Comparison of ENCODE assay signal across 8 mouse cellular contexts in genomic region chr17:46201151-46201550, GRCm38 (mm10). TPM values are rescaled to one million over a fixed set of nuclear protein-coding genes. Genes with fewer than 3 reads are reported as not detected.
DNase-seq lines count a peak whose midpoint lies in the region; ATAC-seq and TF ChIP-seq lines count a peak whose summit lies in the region.

No protein-coding gene starts in this region.

- no peak for TF ChIP-seq POLR2A in heart, adult 2 months (IDR thresholded peaks at IDR 0.05; ENCODE audit: insufficient read depth, low read depth, low read length)

- no peaks in the 10 kb centered on the region for H3K27me3 ChIP-seq in heart, postnatal 0 days (ENCODE audit: control insufficient read depth, insufficient read depth, low read length)
- no peaks in the 10 kb centered on the region for H3K27me3 ChIP-seq in heart, adult 2 months (ENCODE audit: control insufficient read depth, insufficient read depth, low read length)
- no peaks in the 10 kb centered on the region for H3K27me3 ChIP-seq in hindbrain, embryonic 11.5 days (ENCODE audit: control insufficient read depth, insufficient read depth, low read length)
- no peaks in the 10 kb centered on the region for H3K27me3 ChIP-seq in midbrain, embryonic 12.5 days

- intact Hi-C loops in heart, adult 2 months (cut with DNase I), result loop anchor here (5.0 kb wide), 1 partner anchor 34 kb away; no protein-coding TSS in a partner anchor

- no peak overlapping the region; the same call in 1 of the 2 replicates for H3K9ac ChIP-seq in heart, postnatal 0 days (replicated peaks; ENCODE audit: low read depth, low read length)
- no peak overlapping the region for H3K9ac ChIP-seq in heart, adult 2 months (ENCODE audit: low read depth, low read length)
- peak overlapping the region; percentile 17; the same call in 1 of the 2 replicates for H3K9ac ChIP-seq in hindbrain, embryonic 11.5 days (ENCODE audit: low read depth, low read length)
- peak overlapping the region; percentile 86; the same call in 1 of the 2 replicates for H3K9ac ChIP-seq in midbrain, embryonic 12.5 days (replicated peaks)

- peak overlapping the region; percentile 89 for H3K4me3 ChIP-seq in heart, postnatal 0 days (ENCODE audit: low read depth, low read length)
- no peak overlapping the region for H3K4me3 ChIP-seq in heart, adult 2 months
- H3K4me3 ChIP-seq in hindbrain, embryonic 11.5 days (ENCODE audit: low read depth, low read length), result peak overlapping the region; percentile 93
- H3K4me3 ChIP-seq in midbrain, embryonic 12.5 days, result peak overlapping the region; percentile 96; the same call in 1 of the 2 replicates

- H3K36me3 ChIP-seq in heart, postnatal 0 days (replicated peaks; ENCODE audit: control insufficient read depth, insufficient read depth, low read length), result peaks cover 41% of the 10 kb centered on the region
- peaks cover 7% of the 10 kb centered on the region for H3K36me3 ChIP-seq in heart, adult 2 months (ENCODE audit: control insufficient read depth, insufficient read depth, low read length)
- H3K36me3 ChIP-seq in hindbrain, embryonic 11.5 days (ENCODE audit: control insufficient read depth, insufficient read depth, low read length), result no peaks in the 10 kb centered on the region
- H3K36me3 ChIP-seq in midbrain, embryonic 12.5 days, result peaks cover 38% of the 10 kb centered on the region

- TF ChIP-seq CTCF in heart, postnatal 0 days (IDR thresholded peaks at IDR 0.05; ENCODE audit: low read depth), result no peak
- TF ChIP-seq CTCF in heart, adult 2 months (IDR thresholded peaks at IDR 0.05), result no peak

- H3K27ac ChIP-seq in heart, postnatal 0 days (ENCODE audit: low read depth), result no peak overlapping the region
- no peak overlapping the region for H3K27ac ChIP-seq in heart, adult 2 months
- no peak overlapping the region for H3K27ac ChIP-seq in hindbrain, embryonic 11.5 days (ENCODE audit: low read depth, low read length)
- no peak overlapping the region for H3K27ac ChIP-seq in midbrain, embryonic 12.5 days (replicated peaks)

- 50% methylated on average over 6 of the region's 6 CpGs for WGBS in heart, postnatal 0 days
- 30% methylated on average over 6 of the region's 6 CpGs for whole genome bisulfite sequencing in heart, adult 2 months
- WGBS in hindbrain, embryonic 11.5 days, result 77% methylated on average over 6 of the region's 6 CpGs
- WGBS in midbrain, embryonic 12.5 days, result 71% methylated on average over 6 of the region's 6 CpGs

- no peak for TF ChIP-seq EP300 in heart, postnatal 0 days (IDR thresholded peaks at IDR 0.05; ENCODE audit: low read depth)
- TF ChIP-seq EP300 in heart, adult 2 months (IDR thresholded peaks at IDR 0.05; ENCODE audit: insufficient read depth, low read depth, low read length), result no peak

- H3K4me2 ChIP-seq in heart, postnatal 0 days (ENCODE audit: low read depth, low read length), result peak overlapping the region; percentile 90; the same call in 1 of the 2 replicates
- H3K4me2 ChIP-seq in hindbrain, embryonic 11.5 days (replicated peaks; ENCODE audit: low read depth, low read length), result peak overlapping the region; percentile 22; the same call in 1 of the 2 replicates
- peak overlapping the region; percentile 86 for H3K4me2 ChIP-seq in midbrain, embryonic 12.5 days (replicated peaks)

- H3K9me3 ChIP-seq in heart, postnatal 0 days (replicated peaks; ENCODE audit: control insufficient read depth, low read length), result no peaks in the 10 kb centered on the region
- no peaks in the 10 kb centered on the region for H3K9me3 ChIP-seq in hindbrain, embryonic 11.5 days (ENCODE audit: control insufficient read depth, low read length)
- H3K9me3 ChIP-seq in midbrain, embryonic 12.5 days, result no peaks in the 10 kb centered on the region

- ATAC-seq in heart, postnatal 0 days (ENCODE audit: insufficient read depth, low read depth), result no peak
- no peak for ATAC-seq in hindbrain, embryonic 11.5 days (ENCODE audit: low FRiP score)
- ATAC-seq in midbrain, embryonic 12.5 days (ENCODE audit: low FRiP score, low read depth), result no peak

- no peaks in the 10 kb centered on the region for H3K79me2 ChIP-seq in heart, adult 2 months (replicated peaks; ENCODE audit: control insufficient read depth, insufficient read depth, low read length)

- peaks cover 19% of the 10 kb centered on the region for H3K4me1 ChIP-seq in heart, postnatal 0 days (ENCODE audit: control insufficient read depth, insufficient read depth)
- peaks cover 2% of the 10 kb centered on the region for H3K4me1 ChIP-seq in heart, adult 2 months (ENCODE audit: control insufficient read depth, insufficient read depth, low read length)
- no peaks in the 10 kb centered on the region for H3K4me1 ChIP-seq in hindbrain, embryonic 11.5 days (replicated peaks; ENCODE audit: control insufficient read depth, insufficient read depth, low read length)
- H3K4me1 ChIP-seq in midbrain, embryonic 12.5 days, result peaks cover 30% of the 10 kb centered on the region

- no peak for DNase-seq in heart, postnatal 0 days (ENCODE audit: low spot score)
- DNase-seq in heart, adult 2 months, result no peak
- DNase-seq in adrenal gland, postnatal 10 days, result peak; percentile 54
- no peak for DNase-seq in hindbrain, embryonic 11.5 days (ENCODE audit: low spot score)
- DNase-seq in cerebellum, adult 8-10 months, result no peak
- no peak for DNase-seq in gastrocnemius, adult 8-10 months (ENCODE audit: low spot score in 2 of 2)
- DNase-seq in cerebellum, adult 9-10 months, result no peak

RNA-seq across cellular contexts. Expression of gene Polh, which starts 1.3 kb away (rescaled TPM):
- 11.0 and 13.0 TPM in 2 replicates for total RNA-seq in heart, postnatal 0 days (2014; rRNA removed; ENCODE audit: low replicate concordance)
- 7.8 and 7.9 TPM in 2 replicates for polyA plus RNA-seq in heart, postnatal 0 days (2015; fragmentation: Nextera tagmentation; extraction: Ambion mirVana)
- total RNA-seq in heart, adult 2 months (2021), result 1 to 10 TPM; 8.2 to 8.3 TPM
- 3.5 and 4.6 TPM in 2 replicates for polyA plus RNA-seq in heart, adult 2 months (2012; rRNA removed)
- 10 to 100 TPM; 25.5 to 31.4 TPM for total RNA-seq in adrenal gland, postnatal 10 days (2021)
- polyA plus RNA-seq in hindbrain, embryonic 11.5 days (2014; fragmentation: Nextera tagmentation; extraction: Ambion mirVana), result 10.4 and 10.7 TPM in 2 replicates
- 12.4 and 13.2 TPM in 2 replicates for polyA plus RNA-seq in midbrain, embryonic 12.5 days (2016; fragmentation: Nextera tagmentation; extraction: Ambion mirVana)
- 10 to 100 TPM; 12.3 to 16.2 (median 14.3) TPM for total RNA-seq in gastrocnemius, adult 8-10 months (2022)

RNA-seq across cellular contexts. Expression of gene Xpo5, which starts 1.4 kb away (rescaled TPM):
- 22.6 and 28.9 TPM in 2 replicates for total RNA-seq in heart, postnatal 0 days (2014; rRNA removed; ENCODE audit: low replicate concordance)
- polyA plus RNA-seq in heart, postnatal 0 days (2015; fragmentation: Nextera tagmentation; extraction: Ambion mirVana), result 9.9 and 11.7 TPM in 2 replicates
- total RNA-seq in heart, adult 2 months (2021), result 10 to 100 TPM; 21.5 to 22.0 TPM
- 14.2 and 21.5 TPM in 2 replicates for polyA plus RNA-seq in heart, adult 2 months (2012; rRNA removed)
- 10 to 100 TPM; 43.6 to 48.5 TPM for total RNA-seq in adrenal gland, postnatal 10 days (2021)
- polyA plus RNA-seq in hindbrain, embryonic 11.5 days (2014; fragmentation: Nextera tagmentation; extraction: Ambion mirVana), result 60.6 and 69.1 TPM in 2 replicates
- 63.1 and 63.2 TPM in 2 replicates for polyA plus RNA-seq in midbrain, embryonic 12.5 days (2016; fragmentation: Nextera tagmentation; extraction: Ambion mirVana)
- 10 to 100 TPM in 2 of 4 experiments, 1 to 10 TPM in 2; 8.0 to 10.3 (median 9.6) TPM for total RNA-seq in gastrocnemius, adult 8-10 months (2022)

RNA-seq across cellular contexts. Expression of gene Gtpbp2, which starts 40.3 kb away (rescaled TPM):
- total RNA-seq in heart, postnatal 0 days (2014; rRNA removed; ENCODE audit: low replicate concordance), result 66.4 and 99.0 TPM in 2 replicates
- 24.5 and 25.8 TPM in 2 replicates for polyA plus RNA-seq in heart, postnatal 0 days (2015; fragmentation: Nextera tagmentation; extraction: Ambion mirVana)
- 10 to 100 TPM; 55.2 to 57.3 TPM for total RNA-seq in heart, adult 2 months (2021)
- polyA plus RNA-seq in heart, adult 2 months (2012; rRNA removed), result 94.4 and 132 TPM in 2 replicates
- total RNA-seq in adrenal gland, postnatal 10 days (2021), result 10 to 100 TPM; 66.5 to 94.0 TPM
- polyA plus RNA-seq in hindbrain, embryonic 11.5 days (2014; fragmentation: Nextera tagmentation; extraction: Ambion mirVana), result 23.3 and 27.2 TPM in 2 replicates
- 38.6 and 42.9 TPM in 2 replicates for polyA plus RNA-seq in midbrain, embryonic 12.5 days (2016; fragmentation: Nextera tagmentation; extraction: Ambion mirVana)
- 10 to 100 TPM; 37.0 to 43.9 (median 40.3) TPM for total RNA-seq in gastrocnemius, adult 8-10 months (2022)

RNA-seq across cellular contexts. Expression of gene Polr1c, which starts 46.7 kb away (rescaled TPM):
- total RNA-seq in heart, postnatal 0 days (2014; rRNA removed; ENCODE audit: low replicate concordance), result 35.7 and 38.3 TPM in 2 replicates
- 27.2 TPM in 2 replicates for polyA plus RNA-seq in heart, postnatal 0 days (2015; fragmentation: Nextera tagmentation; extraction: Ambion mirVana)
- total RNA-seq in heart, adult 2 months (2021), result 10 to 100 TPM; 20.2 to 24.7 TPM
- 19.1 and 25.8 TPM in 2 replicates for polyA plus RNA-seq in heart, adult 2 months (2012; rRNA removed)
- total RNA-seq in adrenal gland, postnatal 10 days (2021), result 10 to 100 TPM; 68.3 to 72.3 TPM
- 100 and 113 TPM in 2 replicates for polyA plus RNA-seq in hindbrain, embryonic 11.5 days (2014; fragmentation: Nextera tagmentation; extraction: Ambion mirVana)
- 88.5 and 96.6 TPM in 2 replicates for polyA plus RNA-seq in midbrain, embryonic 12.5 days (2016; fragmentation: Nextera tagmentation; extraction: Ambion mirVana)
- total RNA-seq in gastrocnemius, adult 8-10 months (2022), result 10 to 100 TPM; 12.9 to 20.4 (median 16.6) TPM

RNA-seq across cellular contexts. Expression of gene Yipf3, which starts 46.7 kb away (rescaled TPM):
- total RNA-seq in heart, postnatal 0 days (2014; rRNA removed; ENCODE audit: low replicate concordance), result 16.0 and 21.3 TPM in 2 replicates
- polyA plus RNA-seq in heart, postnatal 0 days (2015; fragmentation: Nextera tagmentation; extraction: Ambion mirVana), result 68.5 and 78.4 TPM in 2 replicates
- 10 to 100 TPM; 72.4 to 82.8 TPM for total RNA-seq in heart, adult 2 months (2021)
- polyA plus RNA-seq in heart, adult 2 months (2012; rRNA removed), result 136 and 142 TPM in 2 replicates
- 100 to 1,000 TPM; 105 to 121 TPM for total RNA-seq in adrenal gland, postnatal 10 days (2021)
- 64.0 and 64.7 TPM in 2 replicates for polyA plus RNA-seq in hindbrain, embryonic 11.5 days (2014; fragmentation: Nextera tagmentation; extraction: Ambion mirVana)
- 65.8 and 70.3 TPM in 2 replicates for polyA plus RNA-seq in midbrain, embryonic 12.5 days (2016; fragmentation: Nextera tagmentation; extraction: Ambion mirVana)
- total RNA-seq in gastrocnemius, adult 8-10 months (2022), result 10 to 100 TPM; 56.2 to 75.3 (median 61.7) TPM

Comparison
In these comparisons a context has a peak if more than half of its experiments do, and no peak if none do; other contexts are left out.
1. H3K4me2 ChIP-seq: peak in every context shown above with its lines; median percentile 90 in heart, postnatal 0 days; 86 in midbrain, embryonic 12.5 days; 22 in hindbrain, embryonic 11.5 days.
2. H3K9ac ChIP-seq: peak in hindbrain, embryonic 11.5 days (single experiment) and midbrain, embryonic 12.5 days (single experiment); none in heart, postnatal 0 days (single experiment) and heart, adult 2 months (single experiment).